Mouse (Mus musculus) liver, postnatal 0 days (tissue): ENCODE measurements around the gene Ptprr.

Source experiments
- CTCF ChIP-seq: sonication (generic); IDR thresholded peaks from 2 replicates; pipeline ENCODE4 v1.5.1; 2016; ENCODE audit warnings: antibody characterized with exemption, low read depth
- EP300 ChIP-seq: IDR thresholded peaks from 2 replicates; pipeline ENCODE4 v1.6.1; 2016; ENCODE audit warnings: antibody characterized with exemption, low read depth, mild to moderate bottlenecking

DNA sequence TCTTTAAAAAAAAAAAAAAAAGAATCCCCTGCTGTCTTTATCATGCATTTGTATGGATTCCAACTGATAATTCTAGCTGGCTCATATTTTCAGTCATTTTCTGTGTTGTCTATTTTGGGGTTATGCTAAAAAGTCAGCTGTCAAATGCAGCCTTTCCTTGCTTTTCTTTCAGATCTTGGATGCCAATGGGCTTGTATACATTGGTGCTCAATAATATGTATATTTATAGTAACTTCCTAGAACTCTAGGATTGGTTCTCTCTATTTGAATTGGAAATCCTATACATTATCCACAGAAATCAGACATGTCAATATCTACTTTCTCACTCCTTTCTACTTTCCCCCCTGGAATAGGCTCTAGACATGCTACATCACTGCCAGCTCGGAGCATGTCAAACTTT lies 90.7 kb downstream of the Ptprr start:
- TF ChIP-seq CTCF (no peak), EP300 (no peak)
